Mouse (Mus musculus) megakaryocyte, adult 5-6 weeks (primary cell): ENCODE measurements around the gene Prr7. TPM values are rescaled to one million over a fixed set of nuclear protein-coding genes. Genes with fewer than 3 reads are reported as not detected.

Source experiments
- ATAC-seq: 2 replicates; pipeline ENCODE4 v1.8.0; 2016; ENCODE audit warnings: mild to moderate bottlenecking, inconsistent platforms; ENCODE audit not compliant: poor library complexity, severe bottlenecking
- total RNA-seq, 2 experiments: library from RNA; stranded (forward) in 1 of 2; stranded (reverse) in 1 of 2; fragments of 153-499, 151-499 nt in 1 of 2; fragments of 221-1000, 200-1000 nt in 1 of 2; gene quantifications; 2 replicates each; pipeline versions ENCODE4 v1.2.3 to v1.2.4; 2015 to 2017

Gene Prr7
- total RNA-seq, 2 experiments from 2014 or later: 1.2 to 1.8 TPM

DNA sequence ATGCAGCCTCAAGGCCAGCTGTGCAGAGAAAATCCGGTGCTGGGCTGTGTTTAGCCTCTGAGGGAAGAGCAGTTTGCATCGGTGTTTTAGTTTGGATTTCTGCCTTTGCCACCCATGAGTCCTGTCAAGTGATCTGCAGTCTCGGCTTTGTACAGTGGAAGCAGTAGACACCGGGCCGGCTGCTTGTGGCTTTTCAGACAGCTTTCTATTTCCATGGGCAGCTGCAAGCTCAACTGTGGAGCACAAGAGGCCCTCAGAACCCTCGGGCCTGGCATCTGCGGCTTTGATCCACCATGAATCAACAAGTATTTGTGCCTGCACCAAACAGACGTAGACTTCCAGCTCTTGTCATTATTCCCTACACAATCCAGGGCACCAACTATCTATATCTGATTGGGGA lies 38.3 kb downstream of the Prr7 start:
- ATAC-seq: no peak

DNA sequence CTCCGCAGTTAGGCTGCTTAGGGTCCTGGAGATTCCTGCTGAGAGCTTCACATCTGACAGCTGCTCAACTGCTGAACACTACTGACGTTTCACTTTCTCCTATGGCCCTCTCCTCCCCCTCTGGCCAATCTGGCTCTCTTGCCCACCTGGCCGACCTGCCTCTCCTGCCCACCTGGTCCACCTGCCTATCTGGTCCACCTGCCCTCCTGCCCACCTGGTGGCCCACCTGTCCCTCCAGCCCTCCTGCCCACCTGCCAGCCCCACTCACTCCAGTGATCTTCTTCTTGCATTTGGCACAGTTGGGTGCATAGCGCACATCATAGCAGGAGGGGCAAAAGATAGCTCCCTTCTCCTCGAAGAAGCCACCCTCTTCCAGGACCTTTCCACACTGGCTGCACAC lies 40.3 kb downstream of the Prr7 start:
- ATAC-seq: no peak

DNA sequence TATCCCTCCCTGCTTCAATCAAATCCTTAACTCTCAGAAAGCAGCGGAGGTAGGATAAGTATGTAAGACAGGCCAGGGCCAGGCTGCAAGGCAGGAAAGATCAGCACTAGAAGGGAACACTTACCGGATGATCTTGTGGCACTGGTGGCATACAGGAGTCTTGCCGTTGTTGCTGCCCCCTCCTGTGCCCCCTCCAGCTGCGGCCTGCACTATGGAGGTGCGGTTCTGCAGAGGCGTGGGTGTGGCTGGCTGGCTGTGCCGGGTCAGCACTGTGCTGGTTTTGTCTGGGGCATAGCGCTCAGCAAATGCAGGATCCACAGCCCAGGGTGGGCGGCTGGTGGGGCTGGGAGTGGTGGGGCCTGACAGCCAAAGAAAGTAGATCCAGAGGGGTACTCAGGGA lies 41.7 kb downstream of the Prr7 start:
- no peak for ATAC-seq

DNA sequence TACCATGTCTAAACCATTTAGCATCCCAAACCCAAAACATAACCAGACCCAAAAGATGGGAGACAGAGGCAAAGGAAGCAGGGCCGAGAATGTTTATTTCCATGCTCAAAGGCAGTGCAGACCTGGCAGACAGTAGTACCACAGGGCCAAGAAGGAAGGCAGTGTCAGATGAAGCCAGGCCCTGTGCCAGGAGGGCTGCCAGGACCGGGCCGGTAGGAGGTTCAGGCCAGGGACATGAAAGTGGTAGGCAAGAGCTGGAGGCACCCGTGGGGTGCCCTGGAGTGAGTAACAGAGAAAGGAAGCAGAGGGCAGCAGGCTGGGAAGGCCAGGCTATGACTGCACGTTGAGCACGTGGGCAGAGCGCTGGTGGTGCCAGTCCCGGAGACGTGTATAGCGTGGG lies 42.6 kb downstream of the Prr7 start:
- ATAC-seq: no peak

DNA sequence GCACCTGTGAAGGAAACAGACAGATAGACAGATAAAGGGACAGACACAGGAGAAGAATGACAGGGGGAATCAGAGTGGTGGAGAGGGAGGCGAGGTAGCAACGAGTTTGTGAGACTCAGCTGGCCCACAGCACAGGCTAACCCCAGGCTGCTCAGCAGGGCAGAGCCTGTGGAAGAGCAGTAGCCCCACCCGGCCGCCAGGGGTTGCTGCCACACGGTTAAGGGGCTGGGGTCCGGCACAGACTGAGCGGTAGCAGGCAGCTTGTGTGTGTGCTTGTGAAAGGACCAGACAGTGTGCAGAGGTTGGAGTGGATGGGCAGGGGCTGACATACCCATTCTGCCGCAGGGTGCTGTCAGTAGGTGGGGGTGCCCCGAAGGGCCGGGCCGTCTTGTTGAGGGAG lies 43.8 kb downstream of the Prr7 start:
- ATAC-seq: no peak

DNA sequence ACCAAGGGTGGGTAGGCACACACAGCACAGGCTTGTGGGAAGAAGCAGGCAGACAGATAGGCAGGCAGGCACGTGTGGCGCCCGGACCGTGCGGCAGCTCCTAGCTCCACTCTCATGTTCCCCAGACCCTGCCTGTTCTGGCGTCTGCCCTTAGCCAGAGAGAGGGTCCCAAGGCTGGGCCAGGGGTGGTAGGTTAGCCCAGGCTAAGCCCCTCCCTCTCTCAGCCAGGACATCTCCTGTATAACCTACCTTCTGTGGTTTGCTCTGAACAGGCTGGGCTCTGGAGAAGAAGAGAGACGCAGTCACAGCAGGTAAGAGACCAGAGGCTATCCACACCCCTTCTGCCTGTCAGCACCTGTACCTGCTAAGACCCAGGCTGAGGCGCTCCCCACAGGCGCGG lies 44.5 kb downstream of the Prr7 start:
- ATAC-seq: no peak

DNA sequence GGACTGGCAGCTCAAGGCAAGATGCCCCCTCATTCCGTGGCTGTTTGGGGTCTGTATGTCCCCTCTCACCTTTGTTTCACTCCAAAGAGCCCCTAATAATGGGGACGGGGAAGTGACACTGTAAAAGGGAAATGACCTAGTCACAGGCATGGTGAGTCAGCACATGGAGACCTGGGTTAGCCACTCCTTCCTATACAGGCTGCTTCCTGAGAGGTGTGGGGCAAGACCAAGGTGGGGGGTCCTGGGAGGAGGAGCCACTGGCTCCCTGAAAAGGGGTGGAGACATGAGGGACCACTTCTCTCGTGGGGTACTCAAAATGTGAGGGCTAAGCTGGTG lies 46.2 kb downstream of the Prr7 start:
- ATAC-seq: peak; percentile 66

DNA sequence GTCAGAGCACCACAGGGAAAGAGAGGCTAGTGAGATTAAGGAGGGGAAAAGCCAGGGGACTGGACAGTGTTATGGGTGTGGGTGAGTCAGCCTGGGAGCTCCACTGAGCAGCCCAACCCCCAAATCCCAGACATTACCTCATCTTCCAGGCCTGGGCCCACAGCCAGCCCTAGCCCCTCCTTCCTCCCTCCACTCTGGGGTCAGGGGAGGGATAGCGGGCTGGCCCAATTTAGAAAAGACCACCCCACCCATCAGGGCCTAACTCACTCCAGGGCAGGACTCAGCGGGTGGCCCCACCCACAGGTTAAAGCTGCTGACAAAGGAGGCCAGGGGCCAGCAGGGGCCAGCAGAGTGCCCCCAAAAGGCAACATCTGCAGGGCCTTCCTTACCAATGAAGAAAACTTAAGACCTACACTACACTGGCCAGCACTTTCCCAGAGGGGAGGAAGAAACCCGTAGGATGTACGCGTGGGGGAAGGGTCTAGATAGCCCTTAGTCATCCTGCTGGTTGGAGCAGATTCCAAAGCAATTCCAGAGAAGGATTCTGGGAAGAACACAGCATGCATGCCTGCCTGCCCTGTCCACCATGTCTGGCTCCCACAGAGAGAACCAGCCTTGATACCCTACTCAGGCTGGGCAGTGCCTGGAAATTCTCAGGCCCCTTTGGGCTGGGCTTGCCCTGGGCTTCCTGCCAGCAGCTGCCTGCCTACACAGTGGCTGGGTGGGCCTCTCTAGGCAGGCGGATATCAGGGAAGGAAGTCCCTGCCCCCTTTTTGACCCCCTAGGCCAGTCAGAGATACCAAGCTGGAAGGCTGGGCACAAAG lies 46.8 kb downstream of the Prr7 start:
- peak; percentile 33 for ATAC-seq

DNA sequence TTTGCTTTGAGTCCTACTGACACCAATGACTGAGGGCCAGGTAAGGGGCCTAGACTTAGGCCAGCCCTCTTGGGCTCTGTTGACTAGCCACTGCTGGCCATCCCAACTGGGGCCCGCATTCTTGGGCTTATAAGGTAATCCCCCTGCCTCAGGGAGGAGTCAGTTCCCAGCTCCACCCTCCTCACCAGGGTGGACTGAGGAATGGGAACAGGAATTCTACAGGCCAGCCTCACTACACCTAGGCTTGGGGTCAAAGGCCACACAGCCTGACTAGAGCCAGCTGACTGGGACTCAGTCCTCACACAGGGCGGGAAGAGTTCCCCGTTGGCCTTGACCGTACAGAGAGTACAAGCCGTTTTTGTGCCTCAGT lies 47.4 kb downstream of the Prr7 start:
- ATAC-seq: no peak

DNA sequence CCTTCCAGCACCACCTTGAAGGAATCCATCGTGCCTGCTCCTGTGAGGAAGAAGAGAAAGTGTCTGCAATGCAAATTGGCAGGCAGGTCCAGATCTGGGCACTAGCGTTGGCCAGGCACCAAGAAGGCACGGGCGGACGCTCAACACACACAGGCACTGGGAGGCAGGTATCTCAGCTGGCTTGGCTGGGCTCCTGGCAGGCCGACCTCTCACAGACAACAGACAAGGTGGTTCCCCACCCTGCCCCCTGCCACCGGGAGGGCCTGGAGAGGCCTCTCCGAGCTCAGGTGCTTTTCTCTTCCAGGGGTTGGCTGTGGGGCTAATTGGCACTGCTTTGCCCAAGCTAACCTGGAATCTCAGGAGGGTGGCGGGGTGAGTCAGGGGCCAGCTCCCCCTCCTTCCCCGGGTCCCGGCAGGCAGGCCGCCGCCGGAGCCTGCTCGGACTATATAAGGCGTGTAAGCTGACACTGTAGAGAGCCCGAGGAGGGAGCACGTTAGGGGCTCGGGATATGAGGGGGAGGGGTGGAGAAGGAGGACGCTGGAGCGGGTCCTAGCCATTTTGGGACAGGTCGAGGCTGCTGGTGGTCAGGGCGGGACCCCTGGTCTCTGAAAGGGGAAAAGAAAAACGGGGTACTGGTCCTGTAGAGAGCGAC lies 48.4 kb downstream of the Prr7 start:
- ATAC-seq: no peak

DNA sequence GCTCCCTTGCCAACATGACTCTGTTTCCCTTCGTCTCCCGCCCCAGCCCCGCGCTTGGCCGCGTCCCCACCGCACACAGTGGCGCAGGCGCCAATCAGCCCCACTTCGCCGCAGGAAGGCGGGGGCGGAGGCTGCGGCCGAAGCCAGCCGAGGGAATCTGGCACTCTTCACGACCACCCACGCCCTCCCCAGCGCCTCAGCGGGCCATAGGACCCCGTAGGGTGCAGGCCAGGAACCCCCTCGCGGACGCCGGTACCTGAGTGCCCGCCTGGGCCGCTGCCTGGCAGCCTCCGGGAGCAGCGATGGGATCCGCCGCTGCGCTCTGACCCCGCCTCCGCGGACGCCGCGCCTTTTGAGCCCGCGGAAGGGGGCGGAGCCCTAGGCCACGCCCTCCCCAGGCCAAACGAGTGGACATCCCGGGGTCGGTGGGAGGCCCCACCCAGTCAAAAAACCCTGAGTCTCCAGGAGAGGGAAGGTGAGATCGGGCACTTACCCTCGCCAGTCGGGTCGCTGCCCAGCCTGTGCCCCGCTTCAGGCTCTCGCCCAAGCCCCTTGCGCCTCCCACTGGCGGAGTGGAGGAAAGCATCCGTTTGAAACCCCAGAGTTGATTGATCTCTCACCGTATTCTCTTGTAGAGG lies 49.2 kb downstream of the Prr7 start, which contains the start of gene Pdlim7:
Gene Pdlim7 (minus strand): TSS at position 566 of the 638 bp plus-strand sequence.
- ATAC-seq: peak; percentile 78

DNA sequence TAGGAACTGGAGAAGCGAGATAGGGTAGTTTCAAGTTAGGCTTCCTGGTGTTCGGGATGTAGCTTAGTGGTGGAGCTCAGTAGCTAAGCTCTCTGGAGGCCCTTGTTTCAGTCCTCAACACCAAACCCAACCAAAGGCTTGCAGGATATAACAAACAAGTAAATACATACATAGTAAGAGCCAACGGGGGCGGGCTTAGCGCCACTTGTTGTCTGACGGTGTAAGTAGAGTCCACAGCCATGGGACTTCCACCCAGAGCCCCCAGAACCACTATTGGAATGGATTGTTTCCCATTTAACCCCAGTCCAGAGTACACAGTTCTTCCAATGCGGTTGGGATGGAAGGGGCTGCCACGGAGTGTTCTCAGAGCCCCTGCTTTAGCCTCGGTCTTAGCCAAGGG lies 49.8 kb downstream of the Prr7 start:
- no peak for ATAC-seq

DNA sequence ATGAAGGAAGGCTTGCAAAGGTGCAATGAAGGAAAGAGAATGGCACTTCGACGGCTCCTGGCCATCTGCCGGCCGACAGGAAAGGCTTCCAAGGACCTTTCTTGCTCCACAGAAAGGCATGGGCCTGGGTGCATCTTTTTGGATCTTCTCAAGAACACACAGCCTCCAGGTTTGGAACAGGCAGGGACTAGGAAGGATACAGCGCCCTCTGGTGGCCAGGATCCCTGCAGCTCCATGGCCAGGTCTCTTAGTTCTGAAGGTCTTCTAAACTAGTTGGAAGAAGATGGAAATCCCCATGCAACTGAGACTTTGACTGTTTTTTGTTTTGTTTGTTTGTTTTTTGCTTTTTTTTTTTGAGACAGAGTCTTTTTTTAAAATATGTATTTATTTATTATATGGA lies 52.9 kb downstream of the Prr7 start:
- peak; percentile 39 for ATAC-seq

DNA sequence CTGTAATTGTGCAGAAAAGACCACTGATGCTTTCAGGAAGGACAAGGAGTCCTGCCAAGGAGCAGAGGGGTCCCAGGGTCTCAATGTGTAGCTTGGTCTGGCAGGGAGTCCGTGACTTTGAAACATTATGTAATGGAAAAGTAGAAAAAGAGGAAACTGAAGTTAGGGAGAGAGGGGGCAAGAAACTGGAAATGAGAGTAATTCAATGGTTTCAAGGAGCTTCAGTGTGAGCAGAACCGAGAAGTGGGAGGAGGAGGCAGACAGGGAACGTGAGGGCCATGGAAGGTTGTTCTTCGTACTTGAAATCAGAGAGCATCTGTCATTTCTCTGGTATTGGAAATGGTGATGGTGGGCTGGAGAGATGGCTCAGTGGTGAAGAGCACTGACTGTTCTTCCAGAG lies 55.5 kb downstream of the Prr7 start:
- ATAC-seq: peak; percentile 73

DNA sequence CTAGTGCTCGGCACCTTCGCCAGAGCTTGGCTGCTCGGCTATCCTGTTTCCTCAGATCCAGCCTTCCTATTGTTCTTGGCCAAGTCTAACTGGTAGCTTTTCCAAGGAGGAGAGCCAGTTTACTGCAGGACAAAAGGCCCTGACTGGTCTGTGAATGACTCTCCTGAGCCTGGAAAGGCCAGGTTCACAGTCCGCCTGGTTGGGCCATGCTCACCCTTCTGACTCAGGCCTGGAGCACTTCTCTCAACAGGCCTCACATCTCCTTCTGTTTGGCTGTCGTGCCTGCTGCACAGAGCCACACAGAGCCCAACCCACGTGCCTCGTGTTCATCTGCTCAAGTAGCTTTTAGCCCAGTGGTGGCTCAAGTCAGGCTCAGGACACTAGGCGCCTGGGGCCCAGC lies 58.7 kb downstream of the Prr7 start:
- ATAC-seq: no peak

Other genes with a start within 250 kb of the Prr7 start
- gene Prelid1, start 143.8 kb upstream of the Prr7 start, total RNA-seq (2015): 455 and 498 TPM in 2 replicates
- gene Prelid1, start 143.8 kb upstream of the Prr7 start, total RNA-seq (2017): 146 and 163 TPM in 2 replicates
- 228 and 247 TPM in 2 replicates for gene Rab24, start 142.3 kb upstream of the Prr7 start, total RNA-seq (2015)
- gene Rab24, start 142.3 kb upstream of the Prr7 start, total RNA-seq (2017): 47.0 and 54.4 TPM in 2 replicates
- gene Mxd3, start 134.4 kb upstream of the Prr7 start, total RNA-seq (2015): 33.1 and 36.5 TPM in 2 replicates
- 31.4 and 36.1 TPM in 2 replicates for gene Mxd3, start 134.4 kb upstream of the Prr7 start, total RNA-seq (2017)
- gene Lman2, start 101.5 kb upstream of the Prr7 start, total RNA-seq (2015): 73.6 and 74.9 TPM in 2 replicates
- gene Lman2, start 101.5 kb upstream of the Prr7 start, total RNA-seq (2017): 91.4 and 96.4 TPM in 2 replicates
- 55.3 and 56.5 TPM in 2 replicates for gene Rgs14, start 94.5 kb upstream of the Prr7 start, total RNA-seq (2015)
- gene Rgs14, start 94.5 kb upstream of the Prr7 start, total RNA-seq (2017): 68.1 and 75.0 TPM in 2 replicates
- 0.39 and 0.58 TPM in 2 replicates for gene Slc34a1, start 66.1 kb upstream of the Prr7 start, total RNA-seq (2015)
- 0.44 and 2.0 TPM in 2 replicates for gene Slc34a1, start 66.1 kb upstream of the Prr7 start, total RNA-seq (2017)
- gene Pfn3, start 49.0 kb upstream of the Prr7 start, total RNA-seq (2015): not detected in 2 replicates
- not detected in 2 replicates for gene Pfn3, start 49.0 kb upstream of the Prr7 start, total RNA-seq (2017)
- 0.13 and 0.21 TPM in 2 replicates for gene F12, start 37.5 kb upstream of the Prr7 start, total RNA-seq (2015)
- gene F12, start 37.5 kb upstream of the Prr7 start, total RNA-seq (2017): not detected in 2 replicates
- gene Grk6, start 19.2 kb upstream of the Prr7 start, total RNA-seq (2015): 87.3 and 89.9 TPM in 2 replicates
- 144 and 155 TPM in 2 replicates for gene Grk6, start 19.2 kb upstream of the Prr7 start, total RNA-seq (2017)
- 0.18 TPM in 1 of 2 replicates, not detected in the other for gene Dbn1, start 23.8 kb downstream of the Prr7 start, total RNA-seq (2015)
- 0.57 and 2.9 TPM in 2 replicates for gene Dbn1, start 23.8 kb downstream of the Prr7 start, total RNA-seq (2017)
- 23.8 and 25.9 TPM in 2 replicates for gene Pdlim7, start 49.4 kb downstream of the Prr7 start, total RNA-seq (2015)
- 9.4 and 12.4 TPM in 2 replicates for gene Pdlim7, start 49.4 kb downstream of the Prr7 start, total RNA-seq (2017)
- 73.6 and 80.6 TPM in 2 replicates for gene Dok3, start 65.0 kb downstream of the Prr7 start, total RNA-seq (2015)
- 81.2 and 88.6 TPM in 2 replicates for gene Dok3, start 65.0 kb downstream of the Prr7 start, total RNA-seq (2017)
- gene Ddx41, start 72.4 kb downstream of the Prr7 start, total RNA-seq (2015): 16.2 and 20.9 TPM in 2 replicates
- 41.4 and 56.6 TPM in 2 replicates for gene Ddx41, start 72.4 kb downstream of the Prr7 start, total RNA-seq (2017)
- 29.7 and 35.4 TPM in 2 replicates for gene Fam193b, start 106.9 kb downstream of the Prr7 start, total RNA-seq (2015)
- gene Fam193b, start 106.9 kb downstream of the Prr7 start, total RNA-seq (2017): 19.1 and 26.4 TPM in 2 replicates
- 44.1 and 54.7 TPM in 2 replicates for gene Tmed9, start 109.5 kb downstream of the Prr7 start, total RNA-seq (2015)
- 87.7 and 100 TPM in 2 replicates for gene Tmed9, start 109.5 kb downstream of the Prr7 start, total RNA-seq (2017)
- 10.4 TPM in 2 replicates for gene B4galt7, start 135.6 kb downstream of the Prr7 start, total RNA-seq (2015)
- 11.3 and 11.8 TPM in 2 replicates for gene B4galt7, start 135.6 kb downstream of the Prr7 start, total RNA-seq (2017)
- 30.5 and 30.6 TPM in 2 replicates for gene Caml, start 158.7 kb downstream of the Prr7 start, total RNA-seq (2015)
- gene Caml, start 158.7 kb downstream of the Prr7 start, total RNA-seq (2017): 25.9 and 36.6 TPM in 2 replicates
- 44.2 and 49.5 TPM in 2 replicates for gene Ddx46, start 170.8 kb downstream of the Prr7 start, total RNA-seq (2015)
- gene Ddx46, start 170.8 kb downstream of the Prr7 start, total RNA-seq (2017): 58.1 and 60.1 TPM in 2 replicates
- gene B230219D22Rik, start 228.9 kb downstream of the Prr7 start, total RNA-seq (2015): 59.5 and 68.7 TPM in 2 replicates
- 32.5 and 35.8 TPM in 2 replicates for gene B230219D22Rik, start 228.9 kb downstream of the Prr7 start, total RNA-seq (2017)